Mouse (Mus musculus) intestine, postnatal 0 days (tissue): ENCODE data around the gene Gxylt2. TPM values are rescaled to one million over a fixed set of nuclear protein-coding genes. Genes with fewer than 3 reads are reported as not detected.

Experiments
- ATAC-seq: fragments of 200-750 bp; cut with Nextera tagmentation; 2 replicates; pipeline ENCODE4 v1.8.0; 2017; ENCODE audit warnings: mild to moderate bottlenecking, moderate TSS enrichment, moderate library complexity
- H3K27ac ChIP-seq: fragments of 300-500 bp; sonication (generic); 2 replicates; pipeline ENCODE4 v1.5.1; 2014; ENCODE audit warnings: mild to moderate bottlenecking, low read depth, low read length, moderate library complexity
- H3K27me3 ChIP-seq: fragments of 300-500 bp; sonication (generic); replicated peaks from 2 replicates; pipeline ENCODE4 v1.6.1; 2014; ENCODE audit warnings: low read length, mixed read lengths; ENCODE audit not compliant: control insufficient read depth, insufficient read depth
- H3K36me3 ChIP-seq: fragments of 300-500 bp; sonication (generic); 2 replicates; pipeline ENCODE4 v1.6.1; 2014; ENCODE audit warnings: mild to moderate bottlenecking, moderate library complexity; ENCODE audit not compliant: control insufficient read depth, insufficient read depth
- H3K4me1 ChIP-seq: fragments of 300-500 bp; sonication (generic); replicated peaks from 2 replicates; pipeline ENCODE4 v1.6.1; 2014; ENCODE audit warnings: antibody characterized with exemption, low read length, mixed read lengths; ENCODE audit not compliant: control insufficient read depth, insufficient read depth
- H3K4me2 ChIP-seq: fragments of 300-500 bp; sonication (generic); replicated peaks from 2 replicates; pipeline ENCODE4 v1.6.1; 2014; ENCODE audit warnings: low read depth, mild to moderate bottlenecking, moderate library complexity
- H3K4me3 ChIP-seq: fragments of 300-500 bp; sonication (generic); 2 replicates; pipeline ENCODE4 v1.5.1; 2014; ENCODE audit warnings: low read depth, low read length
- H3K9ac ChIP-seq: fragments of 300-500 bp; sonication (generic); 2 replicates; pipeline ENCODE4 v1.6.1; 2014; ENCODE audit warnings: mild to moderate bottlenecking, low read depth, low read length
- H3K9me3 ChIP-seq: fragments of 300-500 bp; sonication (generic); 2 replicates; pipeline ENCODE4 v1.6.1; 2016; ENCODE audit warnings: mixed run types; ENCODE audit not compliant: control insufficient read depth
- CTCF ChIP-seq: sonication (generic); IDR thresholded peaks from 2 replicates; pipeline ENCODE4 v1.5.1; 2016; ENCODE audit warnings: low read depth, mild to moderate bottlenecking, control low read depth, antibody characterized with exemption, moderate library complexity
- WGBS: fragments of 180-500 bp; shearing (Covaris S2); extraction: QIAGEN DNeasy Blood & Tissue Kit; methylation state at CpG from one replicate; pipeline ENCODE4 v1.1.7; 2014; 5-methylcytosine and 5-hydroxymethylcytosine counted together
- polyA plus RNA-seq: library from polyadenylated mRNA; unstranded; fragments of >200 nt; fragmentation: Nextera tagmentation; extraction: Ambion mirVana; gene quantifications from 2 replicates; pipeline ENCODE4 v1.2.1, GENCODE M21; 2015

Gene Gxylt2
- polyA plus RNA-seq, 1 experiment from 2014 or later = 0.12 TPM

DNA sequence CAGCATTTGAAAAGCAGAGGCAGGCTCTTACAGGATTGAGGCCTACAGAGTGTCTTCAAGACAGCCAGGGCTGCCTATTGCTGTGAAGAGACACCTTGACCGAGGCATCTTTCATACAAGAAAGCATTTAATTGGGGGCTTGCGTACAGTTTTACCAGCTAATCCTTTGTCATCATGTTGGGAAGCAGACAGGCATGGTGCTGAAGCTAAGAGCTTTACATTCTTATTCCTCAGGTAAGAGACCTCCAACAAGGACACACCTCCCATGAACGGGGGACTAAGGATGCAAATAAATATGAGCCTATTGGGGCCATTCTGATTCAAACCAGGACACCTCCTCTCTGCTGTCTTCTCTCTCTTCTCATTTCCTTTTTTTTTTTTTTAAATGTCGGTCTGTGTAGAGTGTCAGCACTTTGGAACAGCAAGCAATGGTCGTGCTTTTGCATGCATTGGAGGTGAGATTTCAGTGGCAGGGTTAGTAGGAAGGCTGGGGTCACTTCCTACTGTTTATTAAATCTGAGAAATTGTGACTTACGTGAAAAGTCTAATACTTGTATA, 103.8 kb downstream of the Gxylt2 start:
- WGBS = 86% methylated on average over 6 of the region's 6 CpGs
- Histone ChIP-seq H3K4me1 (no peaks in the 10 kb centered on the region), H3K4me2 (no peak overlapping the region), H3K36me3 (no peaks in the 10 kb centered on the region), H3K27me3 (no peaks in the 10 kb centered on the region), H3K27ac (no peak overlapping the region), H3K4me3 (no peak overlapping the region), H3K9ac (no peak overlapping the region), H3K9me3 (no peaks in the 10 kb centered on the region)
- no peak for ATAC-seq
- no peak for TF ChIP-seq CTCF

GRCm38 (mm10) chr6:100810117-100810516, 105.6 kb downstream of the Gxylt2 start:
- Histone ChIP-seq H3K9me3 (no peaks in the 10 kb centered on the region), H3K4me3 (no peak overlapping the region), H3K27ac (no peak overlapping the region), H3K4me1 (no peaks in the 10 kb centered on the region), H3K4me2 (no peak overlapping the region), H3K9ac (no peak overlapping the region), H3K27me3 (no peaks in the 10 kb centered on the region), H3K36me3 (no peaks in the 10 kb centered on the region)
- no peak for ATAC-seq
- TF ChIP-seq CTCF = no peak
- 85% methylated on average over 4 of the region's 4 CpGs for WGBS

GRCm38 (mm10) chr6:100811731-100812130, 107.2 kb downstream of the Gxylt2 start:
- H3K9ac ChIP-seq = no peak overlapping the region
- H3K4me2 ChIP-seq = no peak overlapping the region
- no peaks in the 10 kb centered on the region for H3K9me3 ChIP-seq
- H3K4me3 ChIP-seq = no peak overlapping the region
- no peak overlapping the region for H3K27ac ChIP-seq
- no peaks in the 10 kb centered on the region for H3K36me3 ChIP-seq
- no peak for ATAC-seq
- TF ChIP-seq CTCF = no peak
- no peaks in the 10 kb centered on the region for H3K4me1 ChIP-seq
- no peaks in the 10 kb centered on the region for H3K27me3 ChIP-seq
- 87% methylated on average over 3 of the region's 3 CpGs for WGBS

GRCm38 (mm10) chr6:100821367-100821766, 116.8 kb downstream of the Gxylt2 start:
- no peak overlapping the region for H3K9ac ChIP-seq
- H3K36me3 ChIP-seq = no peaks in the 10 kb centered on the region
- no peak overlapping the region for H3K4me2 ChIP-seq
- TF ChIP-seq CTCF = no peak
- no peak for ATAC-seq
- no peak overlapping the region for H3K4me3 ChIP-seq
- H3K9me3 ChIP-seq = no peaks in the 10 kb centered on the region
- 55% methylated on average over 2 of the region's 2 CpGs for WGBS
- no peaks in the 10 kb centered on the region for H3K27me3 ChIP-seq
- H3K4me1 ChIP-seq = no peaks in the 10 kb centered on the region
- H3K27ac ChIP-seq = no peak overlapping the region

GRCm38 (mm10) chr6:100823356-100823755, 118.8 kb downstream of the Gxylt2 start:
- Histone ChIP-seq H3K9me3 (no peaks in the 10 kb centered on the region), H3K4me3 (no peak overlapping the region), H3K27ac (no peak overlapping the region), H3K36me3 (no peaks in the 10 kb centered on the region), H3K4me2 (no peak overlapping the region), H3K4me1 (no peaks in the 10 kb centered on the region), H3K27me3 (no peaks in the 10 kb centered on the region), H3K9ac (no peak overlapping the region)
- no peak for TF ChIP-seq CTCF
- ATAC-seq = no peak
- 76% methylated on average over 1 of the region's 1 CpGs for WGBS

- Histone ChIP-seq H3K4me2 (no peak overlapping the region), H3K9me3 (no peaks in the 10 kb centered on the region), H3K9ac (no peak overlapping the region), H3K27ac (no peak overlapping the region), H3K4me3 (no peak overlapping the region), H3K27me3 (no peaks in the 10 kb centered on the region), H3K36me3 (no peaks in the 10 kb centered on the region), H3K4me1 (no peaks in the 10 kb centered on the region)
- ATAC-seq = no peak
- 69% methylated on average over 7 of the region's 7 CpGs for WGBS
- TF ChIP-seq CTCF = no peak
Observed at GRCm38 (mm10) chr6:100824381-100824965, 119.9 kb downstream of the Gxylt2 start.
